Mouse (Mus musculus): ENCODE results near the gene Tceal7. TPM values are rescaled to one million over a fixed set of nuclear protein-coding genes. Genes with fewer than 3 reads are reported as not detected.

Tceal7 gene
- polyA plus RNA-seq (2012; rRNA removed; ENCODE audit: low replicate concordance): 0.49 TPM in 1 of 2 replicates, not detected in the other

DNA sequence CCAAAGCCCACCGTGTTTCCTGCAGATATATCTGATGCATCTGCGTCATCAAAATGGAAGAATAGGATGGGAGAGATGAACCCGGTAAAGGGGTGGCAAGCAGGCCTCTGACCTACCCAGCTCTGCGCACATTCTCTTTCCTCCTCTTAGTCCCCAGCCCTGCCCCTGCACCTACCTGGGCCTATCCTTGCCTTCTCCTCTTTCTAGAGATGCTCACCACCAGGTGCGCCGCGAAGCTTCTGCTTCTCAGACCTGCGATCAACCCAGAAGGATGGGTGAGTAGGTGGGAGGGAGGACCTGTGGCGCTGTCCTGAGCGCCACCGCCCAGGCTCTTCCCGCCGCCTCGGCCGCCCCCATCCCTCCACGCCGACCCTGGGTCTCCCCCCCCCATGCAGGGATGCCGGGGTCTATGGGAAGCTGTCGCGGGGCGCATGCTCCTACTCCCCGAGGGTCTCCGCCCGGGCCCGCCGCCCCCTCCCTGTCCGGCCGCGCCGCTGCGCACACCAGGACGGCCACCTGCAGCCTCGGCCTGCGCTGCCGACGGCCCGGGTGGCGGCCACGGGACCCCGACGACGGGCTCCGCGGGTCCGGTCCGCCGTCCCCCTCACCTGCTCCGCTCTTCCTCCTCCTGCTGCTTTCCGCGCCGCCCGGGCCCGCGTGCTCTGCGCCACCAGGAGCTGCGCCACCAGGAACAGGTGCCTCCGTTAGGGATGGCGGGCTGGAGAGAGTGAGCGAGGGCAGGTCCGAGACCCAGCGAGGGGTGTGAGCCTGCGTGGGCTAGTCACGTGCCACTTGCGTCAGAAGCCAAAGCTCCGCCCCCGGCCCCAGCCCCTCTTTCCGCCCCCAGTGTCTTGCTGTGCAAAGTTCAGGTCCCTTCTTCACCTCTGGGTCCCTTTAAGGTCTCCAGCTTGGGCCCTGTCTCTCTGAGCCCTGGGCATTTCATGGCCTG is at the start of gene Tceal7, which contains the start of gene Bex1:
TSS of gene Tceal7 (plus strand) at position 51 of the 949 bp plus-strand sequence.
TSS of gene Bex1 (minus strand) at position 785 of the 949 bp plus-strand sequence.

DNA sequence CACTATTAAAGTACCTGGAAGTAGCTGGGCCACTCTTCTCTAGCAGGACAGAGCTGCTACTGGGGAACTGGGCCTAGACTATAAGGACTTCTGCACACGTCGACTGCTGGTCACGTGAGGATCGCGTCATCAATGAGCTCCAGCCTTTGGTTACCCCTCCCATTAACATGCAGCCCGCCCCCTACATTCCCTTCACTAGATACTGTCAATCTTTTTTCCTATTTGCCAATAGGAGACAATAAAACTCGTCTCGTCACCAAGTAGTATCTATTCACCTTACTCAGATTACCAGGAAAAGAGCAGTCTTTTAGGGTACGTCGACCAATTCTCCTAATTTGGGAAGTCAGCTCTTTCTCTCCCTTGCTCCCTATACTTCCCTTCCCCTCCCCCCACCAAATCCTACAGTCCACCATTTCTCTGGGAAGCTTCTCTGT is 42.4 kb upstream of the Tceal7 start, which contains the start of gene Tceal8:
TSS of gene Tceal8 (minus strand) at position 225 of the 434 bp plus-strand sequence.

GRCm38 (mm10) chrX:136203664-136204066 is 10.9 kb upstream of the Tceal7 start, which contains the start of gene Tceal5:
Gene Tceal5, minus strand, starts transcription at chrX:136203876.

GRCm38 (mm10) chrX:136244574-136245229 is 30.1 kb downstream of the Tceal7 start, which contains the start of gene Tceal9:
Gene Tceal9, plus strand, starts transcription at chrX:136245079.

GRCm38 (mm10) chrX:136269743-136270392 is 55.3 kb downstream of the Tceal7 start, which contains the start of gene Bex3:
Gene Bex3, plus strand, starts transcription at chrX:136270253.

Other genes with a start within 250 kb of the Tceal7 start
- 38.8 and 88.4 TPM in 2 replicates for gene Arxes2, start 221.0 kb upstream of the Tceal7 start, polyA plus RNA-seq (2012; rRNA removed; ENCODE audit: low replicate concordance)
- 5.7 and 24.1 TPM in 2 replicates for gene Arxes1, start 181.4 kb upstream of the Tceal7 start, polyA plus RNA-seq (2012; rRNA removed; ENCODE audit: low replicate concordance)
- not detected in 2 replicates for gene Bex2, start 146.5 kb upstream of the Tceal7 start, polyA plus RNA-seq (2012; rRNA removed; ENCODE audit: low replicate concordance)
- not detected in 2 replicates for gene Nxf3, start 129.5 kb upstream of the Tceal7 start, polyA plus RNA-seq (2012; rRNA removed; ENCODE audit: low replicate concordance)
- gene Bex4, start 75.8 kb upstream of the Tceal7 start, polyA plus RNA-seq (2012; rRNA removed; ENCODE audit: low replicate concordance): not detected in 2 replicates
- gene Tceal8, start 42.4 kb upstream of the Tceal7 start, polyA plus RNA-seq (2012; rRNA removed; ENCODE audit: low replicate concordance): 2.4 and 6.5 TPM in 2 replicates
- gene Tceal5, start 10.9 kb upstream of the Tceal7 start, polyA plus RNA-seq (2012; rRNA removed; ENCODE audit: low replicate concordance): 0.19 TPM in 1 of 2 replicates, not detected in the other
- gene Bex1, start 734 bp downstream of the Tceal7 start, polyA plus RNA-seq (2012; rRNA removed; ENCODE audit: low replicate concordance): 1.4 TPM in 1 of 2 replicates, not detected in the other
- gene Tceal9, start 30.3 kb downstream of the Tceal7 start, polyA plus RNA-seq (2012; rRNA removed; ENCODE audit: low replicate concordance): 4.4 and 15.2 TPM in 2 replicates
- gene Bex3, start 55.5 kb downstream of the Tceal7 start, polyA plus RNA-seq (2012; rRNA removed; ENCODE audit: low replicate concordance): 16.9 and 32.1 TPM in 2 replicates